Mouse (Mus musculus): ENCODE measurements around the gene Acin1.

DNA sequence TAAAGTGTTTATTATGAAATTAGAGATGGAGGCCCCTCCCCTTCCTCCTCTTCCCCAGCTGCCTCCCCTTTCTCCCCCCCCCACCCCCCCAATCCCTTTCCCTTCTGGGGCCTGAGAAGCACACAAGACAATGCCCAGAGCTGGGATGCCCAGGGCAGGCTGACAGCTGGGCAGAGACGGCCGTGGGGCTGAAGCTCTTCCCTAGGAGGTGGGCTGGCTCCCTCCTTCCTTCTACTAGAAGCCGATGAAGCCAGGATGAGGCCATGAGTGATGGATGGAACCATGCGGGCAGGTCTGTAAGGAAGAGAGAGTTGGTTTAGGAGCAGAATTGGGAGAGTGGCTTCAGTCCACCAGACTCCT is 55.5 kb downstream of the Acin1 start:
- no peak for TF ChIP-seq CTCF (IDR thresholded peaks at IDR 0.05; ENCODE audit: low read depth)
- TF ChIP-seq EP300 (IDR thresholded peaks at IDR 0.05; ENCODE audit: low read depth), result no peak
